Mouse (Mus musculus): Measurements from ENCODE around the gene Fa2h. TPM values are rescaled to one million over a fixed set of nuclear protein-coding genes. Genes with fewer than 3 reads are reported as not detected.

The Fa2h gene
- polyA plus RNA-seq (2017; shearing (Covaris generic)), result not detected

GRCm38 (mm10) chr8:111393391-111394363, at the start of gene Fa2h:
Fa2h (minus strand) TSS chr8:111393824.

DNA sequence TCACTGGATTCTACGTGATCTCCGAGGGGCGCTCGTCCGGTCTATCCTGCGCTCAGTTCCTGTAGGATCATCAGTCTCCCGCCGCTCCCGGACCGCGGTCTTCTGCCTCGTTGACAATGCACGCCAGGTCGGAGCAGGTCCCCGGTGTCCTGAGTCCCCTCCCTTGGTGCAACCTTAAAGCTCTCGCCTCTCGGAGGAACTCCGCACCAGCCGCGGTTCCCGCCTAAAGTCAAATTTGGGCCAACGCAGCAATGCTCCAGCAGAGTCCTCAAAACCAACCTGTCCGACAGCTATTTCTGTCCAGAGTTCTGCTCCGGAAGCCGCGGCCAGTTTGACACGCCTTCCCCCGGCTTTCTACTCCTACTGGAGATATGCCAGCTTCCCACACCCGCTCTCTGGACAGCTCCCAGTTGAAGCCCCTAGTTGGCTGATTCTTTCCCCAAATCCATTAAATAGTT, 55.7 kb downstream of the Fa2h start, which contains the start of gene Mlkl:
Gene Mlkl (minus strand): TSS at position 288 of the 458 bp plus-strand sequence.

DNA sequence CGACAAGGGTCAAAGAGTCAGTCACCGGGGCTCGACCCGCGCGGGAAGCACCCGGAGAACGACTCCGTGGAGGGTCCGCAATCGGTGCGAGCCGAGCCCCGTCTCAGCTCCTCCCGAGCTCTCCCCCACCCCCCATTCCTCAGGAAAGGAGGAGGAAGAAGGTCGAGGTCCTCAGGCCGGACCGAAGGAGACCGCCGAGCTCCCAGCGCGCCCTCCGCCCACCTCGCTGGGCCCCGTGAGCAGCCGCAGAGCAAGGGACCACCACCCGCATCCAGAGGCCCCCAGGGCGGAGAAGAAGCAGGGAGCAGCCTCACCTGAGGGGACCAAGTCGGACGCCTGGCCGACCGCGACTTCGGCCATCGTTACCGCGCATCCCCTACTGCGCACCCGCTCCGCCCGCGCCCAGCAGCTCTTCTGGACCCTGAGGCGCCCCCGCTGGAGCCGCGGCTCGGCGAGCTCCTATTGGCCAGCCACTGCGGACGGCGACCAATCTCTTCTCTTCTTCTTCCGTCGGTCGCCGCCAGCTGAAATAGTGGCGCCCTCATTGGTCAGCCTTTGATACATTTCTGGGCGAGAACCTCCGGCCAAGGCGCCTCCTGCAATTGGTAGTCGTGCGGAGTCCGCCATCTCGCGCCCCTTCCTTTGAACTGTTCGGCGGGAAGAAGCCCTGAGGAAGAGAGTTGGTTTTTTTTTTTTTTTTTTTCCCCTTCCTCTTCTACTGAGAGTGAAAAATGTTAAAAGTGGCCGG, 93.6 kb downstream of the Fa2h start, which contains the start of gene Rfwd3:
Gene Rfwd3 (minus strand): TSS at position 402 of the 748 bp plus-strand sequence.

Other genes with a start within 250 kb of the Fa2h start
- 33.2 TPM for gene Glg1, start 134.6 kb downstream of the Fa2h start, polyA plus RNA-seq (2017; shearing (Covaris generic))
- 56.2 TPM for gene Rfwd3, start 93.6 kb downstream of the Fa2h start, polyA plus RNA-seq (2017; shearing (Covaris generic))
- 5.4 TPM for gene Mlkl, start 55.6 kb downstream of the Fa2h start, polyA plus RNA-seq (2017; shearing (Covaris generic))
- gene Wdr59, start 128.3 kb upstream of the Fa2h start, polyA plus RNA-seq (2017; shearing (Covaris generic)), result 7.3 TPM
- gene Znrf1, start 142.3 kb upstream of the Fa2h start, polyA plus RNA-seq (2017; shearing (Covaris generic)), result 18.3 TPM
- gene Ldhd, start 236.6 kb upstream of the Fa2h start, polyA plus RNA-seq (2017; shearing (Covaris generic)), result 1.5 TPM
- gene Zfp1, start 249.6 kb upstream of the Fa2h start, polyA plus RNA-seq (2017; shearing (Covaris generic)), result 40.9 TPM